Mouse (Mus musculus) embryonic facial prominence, embryonic 15.5 days (tissue): ENCODE results near the gene Prdm16. TPM values are rescaled to one million over a fixed set of nuclear protein-coding genes. Genes with fewer than 3 reads are reported as not detected.

ENCODE experiments used
- ATAC-seq: fragments of 200-750 bp; cut with Nextera tagmentation; 2 replicates; pipeline ENCODE4 v1.8.0; 2017; ENCODE audit warnings: low read depth, moderate TSS enrichment; ENCODE audit not compliant: insufficient number of reproducible peaks, low FRiP score, low TSS enrichment
- H3K27ac ChIP-seq: fragments of 300-500 bp; sonication (generic); replicated peaks from 2 replicates; pipeline ENCODE4 v1.5.1; 2015; ENCODE audit warnings: mild to moderate bottlenecking, inconsistent platforms
- H3K27me3 ChIP-seq: fragments of 300-500 bp; sonication (generic); 2 replicates; pipeline ENCODE4 v1.6.1; 2015; ENCODE audit warnings: inconsistent platforms
- H3K36me3 ChIP-seq: fragments of 300-500 bp; sonication (generic); 2 replicates; pipeline ENCODE4 v1.6.1; 2015; ENCODE audit warnings: mild to moderate bottlenecking, inconsistent platforms
- H3K4me1 ChIP-seq: fragments of 300-500 bp; sonication (generic); 2 replicates; pipeline ENCODE4 v1.6.1; 2015; ENCODE audit warnings: inconsistent platforms
- H3K4me2 ChIP-seq: fragments of 300-500 bp; sonication (generic); replicated peaks from 2 replicates; pipeline ENCODE4 v1.6.1; 2015; ENCODE audit warnings: mild to moderate bottlenecking, inconsistent platforms
- H3K4me3 ChIP-seq: fragments of 300-500 bp; sonication (generic); replicated peaks from 2 replicates; pipeline ENCODE4 v1.5.1; 2015; ENCODE audit warnings: mild to moderate bottlenecking, inconsistent platforms
- H3K9ac ChIP-seq: fragments of 300-500 bp; sonication (generic); 2 replicates; pipeline ENCODE4 v1.6.1; 2015; ENCODE audit warnings: inconsistent platforms
- H3K9me3 ChIP-seq: fragments of 300-500 bp; sonication (generic); replicated peaks from 2 replicates; pipeline ENCODE4 v1.6.1; 2016; ENCODE audit warnings: inconsistent platforms
- WGBS: fragments of 180-500 bp; shearing (Covaris S2); methylation state at CpG from one replicate; pipeline ENCODE4 v1.1.7; 2015; 5-methylcytosine and 5-hydroxymethylcytosine counted together
- polyA plus RNA-seq: library from polyadenylated mRNA; unstranded; fragments of >200 nt; fragmentation: Nextera tagmentation; extraction: Ambion mirVana; gene quantifications from 2 replicates; pipeline ENCODE4 v1.2.1, GENCODE M21; 2015

The Prdm16 gene
- polyA plus RNA-seq, 1 experiment from 2014 or later, result 12.5 TPM

- no peak overlapping the region for H3K4me2 ChIP-seq
- H3K27me3 ChIP-seq, result peaks cover 56% of the 10 kb centered on the region
- H3K9ac ChIP-seq, result no peak overlapping the region
- WGBS, result 28% methylated on average over 25 of the region's 25 CpGs
- H3K4me3 ChIP-seq, result no peak overlapping the region
- H3K36me3 ChIP-seq, result no peaks in the 10 kb centered on the region
- no peaks in the 10 kb centered on the region for H3K9me3 ChIP-seq
- H3K27ac ChIP-seq, result no peak overlapping the region
- no peak for ATAC-seq
- H3K4me1 ChIP-seq, result no peaks in the 10 kb centered on the region; the same call in 1 of the 2 replicates
Measured at GRCm38 (mm10) chr4:154473571-154474307, 162.9 kb downstream of the Prdm16 start.

GRCm38 (mm10) chr4:154472569-154472968, 164.1 kb downstream of the Prdm16 start:
- WGBS, result 42% methylated on average over 8 of the region's 8 CpGs
- no peak overlapping the region for H3K9ac ChIP-seq
- no peaks in the 10 kb centered on the region for H3K4me1 ChIP-seq
- H3K9me3 ChIP-seq, result no peaks in the 10 kb centered on the region
- H3K4me3 ChIP-seq, result no peak overlapping the region
- no peak overlapping the region for H3K27ac ChIP-seq
- no peaks in the 10 kb centered on the region for H3K36me3 ChIP-seq
- no peak for ATAC-seq
- no peak overlapping the region for H3K4me2 ChIP-seq
- peaks cover 51% of the 10 kb centered on the region for H3K27me3 ChIP-seq

- Histone ChIP-seq H3K4me3 (no peak overlapping the region), H3K27me3 (peaks cover 50% of the 10 kb centered on the region), H3K9ac (no peak overlapping the region), H3K4me1 (no peaks in the 10 kb centered on the region), H3K36me3 (no peaks in the 10 kb centered on the region), H3K4me2 (no peak overlapping the region), H3K27ac (no peak overlapping the region), H3K9me3 (no peaks in the 10 kb centered on the region)
- ATAC-seq, result no peak
- 25% methylated on average over 17 of the region's 17 CpGs for WGBS
Measured at GRCm38 (mm10) chr4:154471447-154472101, 165.1 kb downstream of the Prdm16 start.

- WGBS, result 27% methylated on average over 5 of the region's 5 CpGs
- H3K4me3 ChIP-seq, result no peak overlapping the region
- H3K4me1 ChIP-seq, result no peaks in the 10 kb centered on the region
- H3K27ac ChIP-seq, result no peak overlapping the region
- H3K9ac ChIP-seq, result no peak overlapping the region
- H3K4me2 ChIP-seq, result no peak overlapping the region
- peaks cover 6% of the 10 kb centered on the region for H3K27me3 ChIP-seq
- no peaks in the 10 kb centered on the region for H3K9me3 ChIP-seq
- ATAC-seq, result no peak
- H3K36me3 ChIP-seq, result no peaks in the 10 kb centered on the region
Measured at GRCm38 (mm10) chr4:154466305-154466704, 170.4 kb downstream of the Prdm16 start.

- Histone ChIP-seq H3K4me1 (no peaks in the 10 kb centered on the region), H3K9ac (no peak overlapping the region), H3K4me2 (no peak overlapping the region), H3K4me3 (no peak overlapping the region), H3K9me3 (no peaks in the 10 kb centered on the region), H3K27me3 (no peaks in the 10 kb centered on the region), H3K36me3 (no peaks in the 10 kb centered on the region), H3K27ac (no peak overlapping the region)
- no peak for ATAC-seq
- 72% methylated on average over 9 of the region's 9 CpGs for WGBS
Measured at GRCm38 (mm10) chr4:154465123-154465522, 171.6 kb downstream of the Prdm16 start.

- H3K4me3 ChIP-seq, result no peak overlapping the region
- no peak overlapping the region for H3K4me2 ChIP-seq
- H3K27me3 ChIP-seq, result no peaks in the 10 kb centered on the region
- H3K9me3 ChIP-seq, result no peaks in the 10 kb centered on the region
- ATAC-seq, result no peak
- H3K4me1 ChIP-seq, result 0 out of 2 replicates have a peak, but pooled peaks cover 3% of the 10 kb centered on the region
- no peak overlapping the region for H3K9ac ChIP-seq
- no peak overlapping the region for H3K27ac ChIP-seq
- H3K36me3 ChIP-seq, result no peaks in the 10 kb centered on the region
- WGBS, result 52% methylated on average over 13 of the region's 13 CpGs
Measured at GRCm38 (mm10) chr4:154460021-154460420, 176.7 kb downstream of the Prdm16 start.

- Histone ChIP-seq H3K9ac (no peak overlapping the region), H3K4me3 (no peak overlapping the region), H3K36me3 (no peaks in the 10 kb centered on the region), H3K4me1 (0 out of 2 replicates have a peak, but pooled peaks cover 3% of the 10 kb centered on the region), H3K27me3 (no peaks in the 10 kb centered on the region), H3K9me3 (no peaks in the 10 kb centered on the region), H3K27ac (no peak overlapping the region), H3K4me2 (no peak overlapping the region)
- no peak for ATAC-seq
- 84% methylated on average over 3 of the region's 3 CpGs for WGBS
Measured at GRCm38 (mm10) chr4:154457756-154458155, 178.9 kb downstream of the Prdm16 start.

GRCm38 (mm10) chr4:154456265-154456822, 180.3 kb downstream of the Prdm16 start:
- no peaks in the 10 kb centered on the region for H3K36me3 ChIP-seq
- no peak for ATAC-seq
- H3K4me1 ChIP-seq, result 0 out of 2 replicates have a peak, but pooled peaks cover 3% of the 10 kb centered on the region
- H3K27ac ChIP-seq, result no peak overlapping the region
- no peak overlapping the region for H3K4me2 ChIP-seq
- H3K9ac ChIP-seq, result no peak overlapping the region
- H3K27me3 ChIP-seq, result no peaks in the 10 kb centered on the region
- WGBS, result 38% methylated on average over 11 of the region's 11 CpGs
- no peak overlapping the region for H3K4me3 ChIP-seq
- H3K9me3 ChIP-seq, result no peaks in the 10 kb centered on the region

- Histone ChIP-seq H3K36me3 (no peaks in the 10 kb centered on the region), H3K9me3 (no peaks in the 10 kb centered on the region), H3K4me2 (no peak overlapping the region), H3K4me3 (no peak overlapping the region), H3K4me1 (no peaks in the 10 kb centered on the region), H3K27ac (no peak overlapping the region), H3K9ac (no peak overlapping the region), H3K27me3 (0 out of 2 replicates have a peak, but pooled peaks cover 3% of the 10 kb centered on the region)
- 87% methylated on average over 9 of the region's 9 CpGs for WGBS
- ATAC-seq, result no peak
Measured at GRCm38 (mm10) chr4:154450441-154450840, 186.2 kb downstream of the Prdm16 start.

- Histone ChIP-seq H3K4me3 (no peak overlapping the region), H3K27ac (no peak overlapping the region), H3K4me2 (no peak overlapping the region), H3K9ac (no peak overlapping the region), H3K9me3 (no peaks in the 10 kb centered on the region), H3K27me3 (0 out of 2 replicates have a peak, but pooled peaks cover 3% of the 10 kb centered on the region), H3K4me1 (no peaks in the 10 kb centered on the region), H3K36me3 (no peaks in the 10 kb centered on the region)
- no peak for ATAC-seq
- 72% methylated on average over 4 of the region's 4 CpGs for WGBS
Measured at GRCm38 (mm10) chr4:154450036-154450435, 186.6 kb downstream of the Prdm16 start.

GRCm38 (mm10) chr4:154449343-154449742, 187.3 kb downstream of the Prdm16 start:
- Histone ChIP-seq H3K27ac (no peak overlapping the region), H3K27me3 (0 out of 2 replicates have a peak, but pooled peaks cover 3% of the 10 kb centered on the region), H3K4me1 (0 out of 2 replicates have a peak, but pooled peaks cover 3% of the 10 kb centered on the region), H3K9ac (no peak overlapping the region), H3K36me3 (no peaks in the 10 kb centered on the region), H3K4me2 (no peak overlapping the region), H3K4me3 (no peak overlapping the region), H3K9me3 (no peaks in the 10 kb centered on the region)
- no peak for ATAC-seq
- WGBS, result 20% methylated on average over 3 of the region's 3 CpGs
